Mouse (Mus musculus) adrenal gland, adult 18-20 months (tissue): ENCODE data around the gene Gli1. TPM values are rescaled to one million over a fixed set of nuclear protein-coding genes. Genes with fewer than 3 reads are reported as not detected.
A peak's percentile ranks its signal among the peaks of the same experiment; 100 is the strongest.

Experiments used
- DNase-seq, 2 experiments: peaks; one replicate each; pipeline ENCODE4 v3.0.0; 2021 to 2022; ENCODE audit warnings: low spot score in 2 of 2
- total RNA-seq, 2 experiments: library from RNA; stranded (reverse); gene quantifications; 1 replicate in 1 of 2; 2 replicates in 1 of 2; pipeline ENCODE4 v1.2.3; 2021

Gli1 gene
- total RNA-seq, 2 experiments from 2014 or later, result 3.3 to 4.1 TPM

- DNase-seq, result no peak
These were observed 48.1 kb downstream of the Gli1 start for GRCm38 (mm10) chr10:127293590-127294113.

GRCm38 (mm10) chr10:127292987-127293538 is 48.7 kb downstream of the Gli1 start:
- peak in 1 of 2 experiments; percentile 68 for DNase-seq

- DNase-seq, result no peak
These were observed 49.7 kb downstream of the Gli1 start for GRCm38 (mm10) chr10:127291881-127292638.

- DNase-seq, result peak; percentile 55 to 60
These were observed 50.6 kb downstream of the Gli1 start for GRCm38 (mm10) chr10:127290930-127291880.

- peak; percentile 97 to 98 for DNase-seq
These were observed 51.4 kb downstream of the Gli1 start for GRCm38 (mm10) chr10:127290307-127290929.

GRCm38 (mm10) chr10:127289573-127290191 is 52.1 kb downstream of the Gli1 start:
- peak; percentile 48 to 54 for DNase-seq

- peak; percentile 84 to 90 for DNase-seq
These were observed 52.8 kb downstream of the Gli1 start, which contains the start of gene Mbd6 for GRCm38 (mm10) chr10:127288800-127289572. Gene Mbd6 (minus strand): TSS chr10:127289018.

- no peak for DNase-seq
These were observed 53.4 kb downstream of the Gli1 start for GRCm38 (mm10) chr10:127288328-127288799.

GRCm38 (mm10) chr10:127287936-127288293 is 53.9 kb downstream of the Gli1 start:
- no peak for DNase-seq

GRCm38 (mm10) chr10:127287271-127287935 is 54.4 kb downstream of the Gli1 start:
- DNase-seq, result no peak

- no peak for DNase-seq
These were observed 55.0 kb downstream of the Gli1 start for GRCm38 (mm10) chr10:127286730-127287129.

- no peak for DNase-seq
These were observed 55.6 kb downstream of the Gli1 start for GRCm38 (mm10) chr10:127286194-127286593.

GRCm38 (mm10) chr10:127285644-127286043 is 56.1 kb downstream of the Gli1 start:
- no peak for DNase-seq

GRCm38 (mm10) chr10:127284724-127285500 is 56.9 kb downstream of the Gli1 start:
- DNase-seq, result no peak

- DNase-seq, result no peak
These were observed 57.6 kb downstream of the Gli1 start for GRCm38 (mm10) chr10:127284105-127284622.

- no peak for DNase-seq
These were observed 59.1 kb downstream of the Gli1 start for GRCm38 (mm10) chr10:127282620-127283215.

- DNase-seq, result no peak
These were observed 60.5 kb downstream of the Gli1 start for GRCm38 (mm10) chr10:127281316-127281715.
